Mouse (Mus musculus): ENCODE data around the gene Uba2. TPM values are rescaled to one million over a fixed set of nuclear protein-coding genes. Genes with fewer than 3 reads are reported as not detected.
A peak's percentile ranks its signal among the peaks of the same experiment; 100 is the strongest.
"Not testable (repeated sequence)": the region's sequence is repeated elsewhere in the genome, so short reads cannot be mapped to it uniquely, and the experiment has no call there.

Gene Uba2
- 215 and 224 TPM in 2 replicates for polyA plus RNA-seq (2015; fragmentation: Nextera tagmentation; extraction: Ambion mirVana)

DNA sequence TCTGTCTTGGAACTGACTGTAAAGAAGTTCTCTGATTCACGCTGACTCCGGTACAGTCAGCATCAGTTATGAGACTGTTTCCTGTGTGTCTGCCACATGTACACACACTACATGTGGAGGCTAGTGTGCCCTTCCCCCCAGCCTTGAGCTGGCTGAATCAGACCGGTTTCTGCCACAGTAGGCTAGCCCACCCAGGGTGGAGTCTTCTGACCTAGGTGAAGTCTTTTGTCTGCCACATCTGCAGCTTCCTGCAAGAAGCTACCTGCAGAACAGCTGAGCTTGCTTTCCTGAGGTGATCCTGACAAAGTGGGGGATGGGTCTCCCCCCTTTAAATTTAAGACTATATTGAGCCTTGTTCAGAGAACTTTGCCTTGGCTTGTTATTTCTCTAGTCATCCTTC is at the start of gene Uba2:
TSS of gene Uba2 (minus strand) at position 146 of the 400 bp plus-strand sequence.
- Histone ChIP-seq H3K36me3 (peaks cover 10% of the 10 kb centered on the region), H3K27ac (peak within 1 kb of the TSS; percentile 88), H3K9me3 (no peaks in the 10 kb centered on the region), H3K9ac (replicated peaks) (peak within 1 kb of the TSS; percentile 96), H3K4me3 (replicated peaks) (peak within 1 kb of the TSS; percentile 97), H3K4me1 (replicated peaks) (peaks cover 19% of the 10 kb centered on the region), H3K4me2 (replicated peaks) (peak within 1 kb of the TSS; percentile 91), H3K27me3 (no peaks in the 10 kb centered on the region)
- WGBS = 79% methylated on average over 3 of the region's 3 CpGs
- no peak for ATAC-seq

DNA sequence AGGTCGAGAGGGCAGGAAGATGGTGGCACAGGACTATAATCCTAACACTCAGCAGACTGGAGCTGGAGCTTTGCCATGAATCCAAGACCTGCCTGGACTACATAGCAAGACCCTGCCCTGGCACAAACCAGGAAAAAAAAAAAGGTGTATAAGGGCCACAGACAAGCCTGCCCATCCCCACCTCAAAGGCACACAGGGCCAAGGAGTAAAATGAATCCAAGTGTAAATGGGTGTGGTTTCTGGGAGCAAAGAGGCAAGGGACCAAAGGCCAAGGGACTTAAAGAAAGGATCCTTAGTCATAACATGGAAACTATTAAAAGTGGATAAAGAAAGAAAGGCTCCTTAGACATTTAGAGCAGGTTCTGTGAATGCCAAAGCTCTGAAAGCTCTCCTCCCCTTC is 49.1 kb upstream of the Uba2 start:
- no peaks in the 10 kb centered on the region for H3K4me1 ChIP-seq (replicated peaks)

DNA sequence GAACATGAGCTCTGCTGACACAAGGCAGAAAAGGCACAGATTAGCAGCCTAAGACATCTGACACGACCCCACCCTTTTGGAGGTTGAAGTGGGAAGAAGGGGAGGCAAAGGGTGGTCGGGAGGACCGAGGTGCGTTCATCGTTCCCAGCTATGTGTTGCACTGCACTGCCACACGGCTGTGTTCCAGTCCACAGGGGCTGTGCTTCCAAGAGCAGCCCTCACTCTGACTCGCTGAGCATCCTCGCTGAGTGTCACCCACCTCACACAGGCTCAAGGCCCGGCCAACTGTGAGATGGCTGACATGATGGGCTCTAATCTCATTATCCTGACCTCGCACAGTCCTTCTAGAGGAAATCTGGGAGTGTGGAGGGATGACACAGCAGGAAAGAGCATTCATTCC is 47.1 kb upstream of the Uba2 start:
- H3K36me3 ChIP-seq = peaks cover 98% of the 10 kb centered on the region
- WGBS = 87% methylated on average over 10 of the region's 10 CpGs
- ATAC-seq = no peak

More for the DNA sequence above, 49.1 kb upstream of the Uba2 start:
- no peak overlapping the region for H3K4me3 ChIP-seq (replicated peaks)
- WGBS = 87% methylated on average over 1 of the region's 1 CpGs
- H3K4me2 ChIP-seq (replicated peaks) = no peak overlapping the region
- H3K36me3 ChIP-seq = peaks cover 98% of the 10 kb centered on the region
- no peaks in the 10 kb centered on the region for H3K27me3 ChIP-seq
- ATAC-seq = no peak
- H3K9ac ChIP-seq (replicated peaks) = no peak overlapping the region
- H3K27ac ChIP-seq = no peak overlapping the region
- no peaks in the 10 kb centered on the region for H3K9me3 ChIP-seq

DNA sequence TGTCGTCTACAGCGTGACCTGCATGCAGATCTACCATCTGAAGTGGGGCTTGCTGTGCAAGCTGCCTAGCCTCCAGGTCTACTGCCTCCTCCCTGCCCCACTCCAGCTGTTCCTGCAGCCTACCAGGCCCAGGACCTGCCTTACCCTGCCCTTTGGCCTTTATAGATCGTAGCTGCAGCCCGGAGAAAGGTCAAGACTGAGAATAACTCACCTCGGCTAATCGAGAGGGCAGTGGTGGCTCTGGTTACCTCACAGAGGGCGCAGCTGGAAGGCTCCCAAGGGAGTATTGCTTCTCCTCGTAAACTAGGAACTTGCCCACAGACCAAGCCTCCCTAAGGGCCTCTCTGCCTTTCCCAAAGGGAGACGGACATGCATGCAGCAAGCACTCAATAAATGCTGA is 46.1 kb upstream of the Uba2 start:
- Histone ChIP-seq H3K9ac (replicated peaks) (no peak overlapping the region), H3K27ac (no peak overlapping the region), H3K4me1 (replicated peaks) (no peaks in the 10 kb centered on the region), H3K4me2 (replicated peaks) (no peak overlapping the region), H3K4me3 (replicated peaks) (no peak overlapping the region), H3K27me3 (no peaks in the 10 kb centered on the region), H3K36me3 (peaks cover 99% of the 10 kb centered on the region), H3K9me3 (no peaks in the 10 kb centered on the region)
- no peak for ATAC-seq
- 94% methylated on average over 9 of the region's 9 CpGs for WGBS

More for the DNA sequence above, 47.1 kb upstream of the Uba2 start:
- no peaks in the 10 kb centered on the region for H3K27me3 ChIP-seq
- H3K4me2 ChIP-seq (replicated peaks) = no peak overlapping the region
- no peak overlapping the region for H3K9ac ChIP-seq (replicated peaks)
- no peak overlapping the region for H3K4me3 ChIP-seq (replicated peaks)
- H3K27ac ChIP-seq = no peak overlapping the region
- no peaks in the 10 kb centered on the region for H3K4me1 ChIP-seq (replicated peaks)
- no peaks in the 10 kb centered on the region for H3K9me3 ChIP-seq

DNA sequence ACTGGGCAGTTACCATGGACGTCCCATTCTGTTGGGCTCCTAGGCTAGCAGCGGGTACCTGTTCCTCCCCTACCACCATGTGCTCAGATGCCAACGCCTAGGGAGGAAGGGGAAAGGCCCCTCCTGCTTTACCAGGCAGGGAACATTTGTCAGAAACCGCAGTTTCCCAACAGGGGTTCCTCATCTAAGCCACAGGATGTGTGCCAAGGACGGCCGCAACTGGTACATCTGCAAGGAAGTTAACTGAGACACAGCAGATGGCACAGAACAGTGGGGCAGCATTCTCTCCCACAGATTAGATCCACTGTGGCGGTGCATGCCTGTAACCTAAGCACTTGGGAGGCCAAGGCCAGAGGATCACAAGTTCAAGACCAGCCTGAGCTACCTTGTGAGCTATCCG is 45.2 kb upstream of the Uba2 start:
- WGBS = 89% methylated on average over 8 of the region's 8 CpGs
- ATAC-seq = no peak

DNA sequence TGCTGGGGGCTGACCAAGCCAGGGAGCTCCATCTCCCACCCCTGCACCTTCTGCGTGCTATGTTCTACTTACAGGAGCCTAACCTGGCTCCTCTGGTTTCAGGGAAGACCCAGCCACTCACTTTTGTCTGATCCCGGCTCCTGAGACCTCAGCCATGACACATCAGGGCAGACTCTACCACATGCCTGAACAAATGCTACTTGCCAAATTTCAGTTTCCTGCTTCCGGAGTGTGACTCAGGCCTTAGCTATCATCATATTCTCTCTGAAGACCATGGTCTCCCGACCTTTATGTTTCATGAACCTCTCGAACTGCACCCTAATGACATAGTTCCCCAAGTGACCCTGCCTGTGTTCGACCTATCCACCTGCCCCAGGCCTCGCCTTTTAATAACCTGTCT is 43.9 kb upstream of the Uba2 start:
- no peaks in the 10 kb centered on the region for H3K9me3 ChIP-seq
- no peaks in the 10 kb centered on the region for H3K4me1 ChIP-seq (replicated peaks)
- H3K4me3 ChIP-seq (replicated peaks) = no peak overlapping the region
- peaks cover 99% of the 10 kb centered on the region for H3K36me3 ChIP-seq
- no peak overlapping the region for H3K27ac ChIP-seq
- H3K4me2 ChIP-seq (replicated peaks) = no peak overlapping the region
- H3K27me3 ChIP-seq = no peaks in the 10 kb centered on the region
- 95% methylated on average over 7 of the region's 7 CpGs for WGBS
- ATAC-seq = no peak
- H3K9ac ChIP-seq (replicated peaks) = no peak overlapping the region

More for the DNA sequence above, 45.2 kb upstream of the Uba2 start:
- H3K4me2 ChIP-seq (replicated peaks) = no peak overlapping the region
- no peaks in the 10 kb centered on the region for H3K9me3 ChIP-seq
- no peak overlapping the region for H3K27ac ChIP-seq
- no peak overlapping the region for H3K4me3 ChIP-seq (replicated peaks)
- H3K27me3 ChIP-seq = no peaks in the 10 kb centered on the region
- peaks cover 99% of the 10 kb centered on the region for H3K36me3 ChIP-seq
- no peak overlapping the region for H3K9ac ChIP-seq (replicated peaks)
- no peaks in the 10 kb centered on the region for H3K4me1 ChIP-seq (replicated peaks)

DNA sequence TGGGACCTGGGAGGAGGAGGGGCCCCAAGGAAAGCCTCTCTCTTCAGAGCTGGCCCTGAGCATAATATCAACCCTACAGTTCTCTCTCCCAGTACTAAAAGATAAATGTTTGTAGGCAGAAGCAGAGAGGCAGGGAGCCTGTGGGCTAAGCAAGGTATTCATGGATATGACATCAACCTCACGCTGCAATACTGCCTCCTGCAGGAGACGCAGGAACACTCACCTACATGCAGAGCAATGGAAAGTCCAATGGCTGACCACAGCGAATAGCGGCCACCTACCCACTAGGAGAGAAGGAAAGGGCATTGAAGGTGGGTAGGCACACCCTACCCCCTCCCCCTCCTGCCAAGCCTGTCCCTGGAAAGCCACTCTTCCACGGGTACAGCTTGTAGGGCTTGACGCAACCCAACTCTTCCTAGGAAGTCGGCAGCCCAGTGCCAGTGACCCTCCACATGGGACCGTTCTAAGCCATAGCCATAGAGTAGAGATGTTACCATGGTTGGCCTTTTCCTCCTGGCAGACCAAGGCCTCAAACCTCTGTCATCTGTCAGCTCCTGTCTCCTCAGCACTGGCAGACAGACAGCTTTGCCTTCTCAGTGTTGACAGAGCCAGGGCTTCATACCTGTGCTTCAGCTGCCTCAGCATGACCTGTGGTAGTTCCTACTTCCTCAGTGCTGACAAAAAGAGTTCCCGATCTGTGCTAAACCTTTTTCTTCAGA is 38.8 kb upstream of the Uba2 start:
- 87% methylated on average over 9 of the region's 9 CpGs for WGBS

DNA sequence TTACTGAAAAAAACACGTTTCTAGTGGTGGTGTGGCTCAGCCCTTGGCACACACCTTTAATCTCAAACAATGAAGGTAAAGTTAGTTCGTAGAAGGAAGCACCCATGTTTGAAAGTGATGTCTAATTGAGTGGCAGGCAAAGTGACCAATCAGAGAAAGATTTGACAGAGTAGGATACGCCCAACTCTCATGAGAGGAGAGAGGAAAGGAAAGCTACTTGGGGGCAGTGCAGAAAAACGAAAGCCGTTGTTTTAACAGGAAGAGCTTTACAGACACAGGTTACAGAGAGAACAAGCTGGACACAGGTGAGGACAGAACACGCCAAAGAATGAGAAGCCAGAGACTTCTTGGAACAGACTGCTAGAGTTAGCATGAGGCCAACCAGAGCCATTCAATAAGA is 36.9 kb upstream of the Uba2 start:
- H3K27me3 ChIP-seq = no peaks in the 10 kb centered on the region
- H3K36me3 ChIP-seq = peaks cover 100% of the 10 kb centered on the region
- ATAC-seq = no peak
- no peak overlapping the region for H3K9ac ChIP-seq (replicated peaks)
- no peaks in the 10 kb centered on the region for H3K4me1 ChIP-seq (replicated peaks)
- H3K4me3 ChIP-seq (replicated peaks) = no peak overlapping the region
- no peak overlapping the region for H3K4me2 ChIP-seq (replicated peaks)
- no peak overlapping the region for H3K27ac ChIP-seq
- 97% methylated on average over 6 of the region's 6 CpGs for WGBS
- H3K9me3 ChIP-seq = no peaks in the 10 kb centered on the region

More for the DNA sequence above, 38.8 kb upstream of the Uba2 start:
- Histone ChIP-seq H3K27ac (no peak overlapping the region), H3K9ac (replicated peaks) (no peak overlapping the region), H3K4me2 (replicated peaks) (no peak overlapping the region), H3K27me3 (no peaks in the 10 kb centered on the region), H3K4me3 (replicated peaks) (no peak overlapping the region), H3K36me3 (peaks cover 100% of the 10 kb centered on the region), H3K4me1 (replicated peaks) (no peaks in the 10 kb centered on the region), H3K9me3 (no peaks in the 10 kb centered on the region)
- no peak for ATAC-seq

DNA sequence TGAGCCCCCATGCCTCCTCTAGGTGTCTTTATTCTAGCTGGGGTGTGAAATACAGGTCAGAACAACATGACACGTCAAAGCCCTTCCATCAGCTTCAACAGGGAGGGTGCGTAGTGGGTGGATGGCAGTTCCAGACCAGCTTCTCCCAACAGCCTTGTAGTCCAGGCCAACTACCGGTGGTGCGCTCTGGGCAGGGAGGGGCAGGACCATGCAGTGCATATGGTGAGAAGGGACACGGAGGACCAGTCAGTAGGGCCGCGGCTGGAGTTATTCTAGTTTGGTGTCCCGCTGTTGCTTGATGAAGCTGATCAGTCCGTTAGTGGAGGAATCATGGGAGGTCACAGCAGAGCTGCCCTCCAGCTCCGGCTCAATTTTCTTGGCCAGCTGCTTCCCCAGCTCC is 32.7 kb upstream of the Uba2 start:
- H3K36me3 ChIP-seq = peaks cover 69% of the 10 kb centered on the region
- not testable (repeated sequence) for H3K4me2 ChIP-seq (replicated peaks); H3K27me3 ChIP-seq; H3K4me3 ChIP-seq (replicated peaks); ATAC-seq; H3K4me1 ChIP-seq (replicated peaks); H3K9me3 ChIP-seq; H3K9ac ChIP-seq (replicated peaks); H3K27ac ChIP-seq
- WGBS = 94% methylated on average over 10 of the region's 10 CpGs

DNA sequence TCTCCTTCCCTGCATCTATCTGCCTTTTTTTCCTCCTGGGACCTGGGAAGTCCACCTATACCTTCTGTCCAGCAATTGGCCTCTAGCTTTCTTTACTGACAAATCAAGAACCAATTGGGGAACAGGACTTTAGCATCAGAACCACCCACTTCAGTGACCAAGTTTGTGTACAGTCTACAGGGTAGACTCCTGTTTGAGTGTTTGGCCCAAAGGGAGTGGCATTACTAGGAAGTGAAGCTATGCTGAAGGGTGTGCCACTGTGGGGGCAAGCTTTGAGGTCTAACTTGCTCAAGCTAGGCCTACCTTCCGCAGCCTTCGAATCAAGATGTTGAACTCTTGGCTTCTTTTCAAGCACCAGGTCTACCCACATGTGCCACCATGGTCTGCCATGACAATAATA is 31.4 kb upstream of the Uba2 start:
- 96% methylated on average over 2 of the region's 2 CpGs for WGBS
- Histone ChIP-seq H3K27me3 (no peaks in the 10 kb centered on the region), H3K4me2 (replicated peaks) (no peak overlapping the region), H3K9ac (replicated peaks) (no peak overlapping the region), H3K36me3 (peaks cover 56% of the 10 kb centered on the region), H3K9me3 (no peaks in the 10 kb centered on the region), H3K4me3 (replicated peaks) (no peak overlapping the region), H3K4me1 (replicated peaks) (peaks cover 2% of the 10 kb centered on the region), H3K27ac (no peak overlapping the region)
- no peak for ATAC-seq

DNA sequence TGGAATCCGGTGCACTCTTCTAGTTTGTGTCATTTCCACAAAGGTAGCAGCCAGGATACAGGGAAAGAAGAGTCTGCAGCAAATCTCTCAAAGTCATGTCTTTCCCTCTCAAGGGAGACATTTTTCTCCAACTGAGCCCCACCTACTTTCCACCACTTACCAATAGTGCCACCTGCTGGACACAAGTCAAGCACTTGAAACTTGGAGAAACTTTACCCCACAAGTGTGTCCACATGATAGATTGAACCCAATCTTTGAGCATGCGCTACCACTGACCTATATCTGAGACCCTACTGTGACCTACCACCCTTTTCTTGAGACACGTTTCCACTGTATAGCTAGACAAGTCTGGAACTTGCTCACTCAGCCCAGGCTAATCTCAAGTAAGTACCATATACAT is 28.9 kb upstream of the Uba2 start:
- H3K36me3 ChIP-seq = peaks cover 39% of the 10 kb centered on the region
- H3K9me3 ChIP-seq = no peaks in the 10 kb centered on the region
- ATAC-seq = no peak
- H3K4me1 ChIP-seq (replicated peaks) = peaks cover 10% of the 10 kb centered on the region
- H3K27me3 ChIP-seq = no peaks in the 10 kb centered on the region
- 54% methylated on average over 3 of the region's 3 CpGs for WGBS
- no peak overlapping the region for H3K4me2 ChIP-seq (replicated peaks)
- H3K27ac ChIP-seq = no peak overlapping the region
- H3K4me3 ChIP-seq (replicated peaks) = no peak overlapping the region
- no peak overlapping the region for H3K9ac ChIP-seq (replicated peaks)

DNA sequence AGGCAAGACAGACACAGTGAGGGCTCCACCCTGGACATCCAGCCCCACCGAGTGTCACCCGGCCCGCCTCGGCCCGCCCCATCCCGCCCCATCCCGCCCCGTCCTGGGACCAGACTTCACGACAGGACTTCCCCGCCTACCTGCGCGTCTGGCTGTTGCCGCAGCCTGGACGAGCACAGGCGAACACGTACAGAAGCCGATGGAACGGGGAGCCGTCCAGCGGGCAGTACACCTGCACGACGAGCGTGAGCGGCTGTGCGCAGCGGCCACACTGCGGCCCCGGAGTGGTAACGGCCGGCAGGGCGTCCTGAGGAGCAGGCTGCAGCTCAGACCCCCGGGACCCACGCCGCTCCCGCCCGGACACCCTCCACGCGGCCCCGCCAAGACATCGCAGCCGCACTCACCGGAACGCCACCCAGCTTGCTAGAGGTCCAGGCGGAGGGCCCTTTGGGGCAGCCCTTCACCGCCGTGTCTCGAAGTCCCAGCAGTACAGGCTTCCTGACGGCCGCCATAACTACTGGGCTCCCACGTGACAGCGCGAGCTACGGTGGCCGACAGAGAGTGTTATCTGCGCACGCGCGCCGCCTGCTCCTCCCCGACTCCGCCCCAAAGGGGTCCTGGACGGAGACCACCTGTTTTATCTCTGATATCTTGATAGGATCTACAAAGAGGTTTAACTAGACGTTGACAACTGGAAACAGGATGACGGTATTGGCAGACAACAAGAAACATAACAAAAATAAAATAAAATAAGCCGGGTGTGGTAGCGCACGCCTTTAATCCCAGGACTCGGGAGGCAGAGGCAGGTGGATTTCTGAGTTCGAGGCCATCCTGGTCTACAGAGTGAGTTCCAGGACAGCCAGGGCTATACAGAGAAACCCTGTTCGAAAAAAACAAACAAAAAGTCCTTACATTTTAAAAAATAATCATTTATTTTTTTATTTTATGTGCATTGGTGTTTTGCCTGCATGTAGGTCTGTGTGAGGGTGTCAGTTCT is 27.0 kb upstream of the Uba2 start, which contains the start of gene Pdcd2l:
TSS of gene Pdcd2l (minus strand) at position 530 of the 997 bp plus-strand sequence.
- ATAC-seq = peak; percentile 93
- no peaks in the 10 kb centered on the region for H3K27me3 ChIP-seq
- peaks cover 10% of the 10 kb centered on the region for H3K4me1 ChIP-seq (replicated peaks)
- H3K36me3 ChIP-seq = peaks cover 36% of the 10 kb centered on the region
- peak within 1 kb of the TSS; percentile 98 for H3K4me3 ChIP-seq (replicated peaks)
- peak within 1 kb of the TSS; percentile 96 for H3K9ac ChIP-seq (replicated peaks)
- H3K9me3 ChIP-seq = no peaks in the 10 kb centered on the region
- 4% methylated on average over 67 of the region's 70 CpGs for WGBS
- peak within 1 kb of the TSS; percentile 60; the same call in 1 of the 2 replicates for H3K27ac ChIP-seq
- peak within 1 kb of the TSS; percentile 93 for H3K4me2 ChIP-seq (replicated peaks)
